Mouse (Mus musculus): ENCODE data around the gene Hdac9. TPM values are rescaled to one million over a fixed set of nuclear protein-coding genes. Genes with fewer than 3 reads are reported as not detected.

Hdac9 gene
- polyA plus RNA-seq, 1 experiment from 2014 or later: 1.5 TPM

DNA sequence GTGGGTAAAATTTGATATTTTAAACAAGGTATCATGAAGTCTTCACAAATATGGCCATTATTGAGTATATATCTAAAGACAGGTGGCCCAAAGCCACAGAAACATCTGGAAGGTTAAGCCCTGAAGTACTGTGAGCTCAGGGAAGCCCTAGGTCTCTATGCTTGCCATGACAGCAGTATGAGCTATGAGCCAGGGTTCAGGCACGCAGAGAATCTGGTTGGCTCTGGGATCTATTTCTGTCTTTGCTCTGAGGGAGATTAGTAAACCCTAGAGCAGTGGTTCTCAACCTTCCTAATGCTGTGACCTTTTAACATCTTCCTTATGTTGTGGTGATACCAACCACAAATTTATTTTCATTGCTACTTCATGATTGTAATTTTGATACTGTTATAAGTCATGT, 337.7 kb downstream of the Hdac9 start:
- Histone ChIP-seq H3K27me3 (ENCODE audit: control insufficient read depth, insufficient read depth, low read length) (no peaks in the 10 kb centered on the region), H3K4me1 (replicated peaks; ENCODE audit: control insufficient read depth, insufficient read depth) (no peaks in the 10 kb centered on the region), H3K36me3 (ENCODE audit: control insufficient read depth, insufficient read depth, low read length) (no peaks in the 10 kb centered on the region), H3K4me2 (replicated peaks; ENCODE audit: low read depth) (no peak overlapping the region), H3K9ac (ENCODE audit: low read length) (no peak overlapping the region), H3K9me3 (ENCODE audit: control insufficient read depth, low read length) (no peaks in the 10 kb centered on the region), H3K4me3 (ENCODE audit: low read depth, low read length) (no peak overlapping the region), H3K27ac (replicated peaks) (no peak overlapping the region)
- TF ChIP-seq EP300 (optimal IDR thresholded peaks at IDR 0.05) (no peak), CTCF (IDR thresholded peaks at IDR 0.05; ENCODE audit: low read depth) (no peak)
- no peak for DNase-seq (ENCODE audit: low spot score)
- ATAC-seq (ENCODE audit: low FRiP score, low TSS enrichment): no peak
- 70% methylated on average over 1 of the region's 1 CpGs for WGBS

DNA sequence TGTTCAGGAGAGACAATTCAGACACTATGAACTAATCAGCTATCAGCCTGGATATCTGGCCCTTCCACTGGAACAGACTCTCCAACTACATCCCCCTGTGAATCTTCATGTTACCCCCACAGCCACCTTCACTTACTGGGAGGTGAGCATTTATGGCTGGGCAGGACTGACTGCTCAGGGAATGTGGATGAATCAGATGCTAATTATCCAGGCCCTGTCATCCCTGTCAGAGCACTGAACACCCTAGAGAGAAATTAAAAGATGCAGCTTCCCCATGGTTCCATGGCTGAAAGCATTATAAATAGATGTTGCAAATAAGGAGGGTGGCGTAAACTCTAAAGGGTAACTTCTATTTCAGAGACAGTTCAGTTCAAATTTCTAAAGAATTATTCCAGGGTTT, 345.8 kb downstream of the Hdac9 start:
- Histone ChIP-seq H3K9ac (ENCODE audit: low read length) (no peak overlapping the region), H3K4me1 (replicated peaks; ENCODE audit: control insufficient read depth, insufficient read depth) (no peaks in the 10 kb centered on the region), H3K9me3 (ENCODE audit: control insufficient read depth, low read length) (no peaks in the 10 kb centered on the region), H3K4me2 (replicated peaks; ENCODE audit: low read depth) (no peak overlapping the region), H3K4me3 (ENCODE audit: low read depth, low read length) (no peak overlapping the region), H3K36me3 (ENCODE audit: control insufficient read depth, insufficient read depth, low read length) (no peaks in the 10 kb centered on the region), H3K27me3 (ENCODE audit: control insufficient read depth, insufficient read depth, low read length) (no peaks in the 10 kb centered on the region), H3K27ac (replicated peaks) (no peak overlapping the region)
- TF ChIP-seq EP300 (optimal IDR thresholded peaks at IDR 0.05) (no peak), CTCF (IDR thresholded peaks at IDR 0.05; ENCODE audit: low read depth) (no peak)
- no peak for ATAC-seq (ENCODE audit: low FRiP score, low TSS enrichment)
- WGBS: 100% methylated on average over 1 of the region's 1 CpGs
- no peak for DNase-seq (ENCODE audit: low spot score)

- Histone ChIP-seq H3K4me3 (ENCODE audit: low read depth, low read length) (no peak overlapping the region), H3K4me2 (replicated peaks; ENCODE audit: low read depth) (no peak overlapping the region), H3K36me3 (ENCODE audit: control insufficient read depth, insufficient read depth, low read length) (no peaks in the 10 kb centered on the region), H3K9me3 (ENCODE audit: control insufficient read depth, low read length) (no peaks in the 10 kb centered on the region), H3K4me1 (replicated peaks; ENCODE audit: control insufficient read depth, insufficient read depth) (no peaks in the 10 kb centered on the region), H3K27ac (replicated peaks) (no peak overlapping the region), H3K27me3 (ENCODE audit: control insufficient read depth, insufficient read depth, low read length) (no peaks in the 10 kb centered on the region), H3K9ac (ENCODE audit: low read length) (no peak overlapping the region)
- no peak for TF ChIP-seq CTCF (IDR thresholded peaks at IDR 0.05; ENCODE audit: low read depth)
- TF ChIP-seq EP300 (optimal IDR thresholded peaks at IDR 0.05): no peak
- ATAC-seq (ENCODE audit: low FRiP score, low TSS enrichment): no peak
- 88% methylated on average over 3 of the region's 3 CpGs for WGBS
- no peak for DNase-seq (ENCODE audit: low spot score)
Observed at GRCm38 (mm10) chr12:34569472-34569871, 347.4 kb downstream of the Hdac9 start.

DNA sequence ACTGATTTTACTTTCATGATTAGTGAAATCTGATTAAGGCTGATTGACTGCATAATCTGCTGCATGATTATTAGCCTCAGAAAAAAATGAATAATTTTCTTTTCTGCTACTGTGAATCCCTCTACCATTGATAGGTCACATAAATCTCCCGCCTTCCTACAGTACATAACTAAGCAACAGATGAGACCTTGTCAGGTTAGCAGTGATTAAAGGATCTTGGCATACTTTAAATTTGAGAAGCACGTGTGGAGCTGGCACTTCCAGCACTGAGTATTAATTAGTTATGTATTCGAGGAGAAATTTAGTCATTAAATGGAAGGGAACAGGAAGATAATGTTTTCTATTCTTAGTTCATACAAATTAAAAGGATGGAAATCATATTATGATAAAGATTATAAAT, 347.8 kb downstream of the Hdac9 start:
- TF ChIP-seq CTCF (IDR thresholded peaks at IDR 0.05; ENCODE audit: low read depth) (no peak), EP300 (optimal IDR thresholded peaks at IDR 0.05) (no peak)
- H3K4me1 ChIP-seq (replicated peaks; ENCODE audit: control insufficient read depth, insufficient read depth): no peaks in the 10 kb centered on the region
- WGBS: 71% methylated on average over 3 of the region's 3 CpGs
- H3K27me3 ChIP-seq (ENCODE audit: control insufficient read depth, insufficient read depth, low read length): no peaks in the 10 kb centered on the region
- H3K9ac ChIP-seq (ENCODE audit: low read length): no peak overlapping the region
- H3K4me3 ChIP-seq (ENCODE audit: low read depth, low read length): no peak overlapping the region
- no peak overlapping the region for H3K27ac ChIP-seq (replicated peaks)
- no peaks in the 10 kb centered on the region for H3K36me3 ChIP-seq (ENCODE audit: control insufficient read depth, insufficient read depth, low read length)
- H3K9me3 ChIP-seq (ENCODE audit: control insufficient read depth, low read length): no peaks in the 10 kb centered on the region
- no peak overlapping the region for H3K4me2 ChIP-seq (replicated peaks; ENCODE audit: low read depth)
- ATAC-seq (ENCODE audit: low FRiP score, low TSS enrichment) (no peak), DNase-seq (ENCODE audit: low spot score) (no peak)

- Histone ChIP-seq H3K27me3 (ENCODE audit: control insufficient read depth, insufficient read depth, low read length) (no peaks in the 10 kb centered on the region), H3K27ac (replicated peaks) (no peak overlapping the region), H3K9ac (ENCODE audit: low read length) (no peak overlapping the region), H3K4me2 (replicated peaks; ENCODE audit: low read depth) (no peak overlapping the region), H3K4me3 (ENCODE audit: low read depth, low read length) (no peak overlapping the region), H3K4me1 (replicated peaks; ENCODE audit: control insufficient read depth, insufficient read depth) (no peaks in the 10 kb centered on the region), H3K36me3 (ENCODE audit: control insufficient read depth, insufficient read depth, low read length) (no peaks in the 10 kb centered on the region), H3K9me3 (ENCODE audit: control insufficient read depth, low read length) (no peaks in the 10 kb centered on the region)
- WGBS: 70% methylated on average over 2 of the region's 2 CpGs
- no peak for DNase-seq (ENCODE audit: low spot score)
- TF ChIP-seq CTCF (IDR thresholded peaks at IDR 0.05; ENCODE audit: low read depth) (no peak), EP300 (optimal IDR thresholded peaks at IDR 0.05) (no peak)
- no peak for ATAC-seq (ENCODE audit: low FRiP score, low TSS enrichment)
Observed at GRCm38 (mm10) chr12:34562331-34562730, 354.6 kb downstream of the Hdac9 start.

- TF ChIP-seq CTCF (IDR thresholded peaks at IDR 0.05; ENCODE audit: low read depth): no peak
- Histone ChIP-seq H3K9ac (ENCODE audit: low read length) (no peak overlapping the region), H3K4me1 (replicated peaks; ENCODE audit: control insufficient read depth, insufficient read depth) (no peaks in the 10 kb centered on the region), H3K36me3 (ENCODE audit: control insufficient read depth, insufficient read depth, low read length) (no peaks in the 10 kb centered on the region), H3K27me3 (ENCODE audit: control insufficient read depth, insufficient read depth, low read length) (no peaks in the 10 kb centered on the region), H3K9me3 (ENCODE audit: control insufficient read depth, low read length) (no peaks in the 10 kb centered on the region), H3K4me2 (replicated peaks; ENCODE audit: low read depth) (no peak overlapping the region), H3K27ac (replicated peaks) (no peak overlapping the region), H3K4me3 (ENCODE audit: low read depth, low read length) (no peak overlapping the region)
- WGBS: 41% methylated on average over 5 of the region's 5 CpGs
- ATAC-seq (ENCODE audit: low FRiP score, low TSS enrichment) (no peak), DNase-seq (ENCODE audit: low spot score) (no peak)
Observed at GRCm38 (mm10) chr12:34559001-34559400, 357.9 kb downstream of the Hdac9 start.

Measured in stomach, postnatal 0 days (tissue).